Mouse (Mus musculus) hematopoietic stem cell, adult 5-6 weeks (primary cell): Measurements from ENCODE around the gene Atg2b. TPM values are rescaled to one million over a fixed set of nuclear protein-coding genes. Genes with fewer than 3 reads are reported as not detected.

Source experiments
- total RNA-seq: library from RNA; stranded (forward); fragments of 172-1452, 232-1000 nt; gene quantifications from 2 replicates; pipeline ENCODE4 v1.2.3, GENCODE M21; 2017

Gene Atg2b
- total RNA-seq, 1 experiment from 2014 or later, result 24.3 TPM

Other genes with a start within 250 kb of the Atg2b start
- 0.19 TPM in 1 of 2 replicates, not detected in the other for gene D430019H16Rik, start 231.4 kb downstream of the Atg2b start, total RNA-seq
- not detected in 2 replicates for gene Bdkrb2, start 122.0 kb downstream of the Atg2b start, total RNA-seq
- not detected in 2 replicates for gene Bdkrb1, start 82.1 kb downstream of the Atg2b start, total RNA-seq
- 12.4 and 16.9 TPM in 2 replicates for gene Gskip, start 382 bp downstream of the Atg2b start, total RNA-seq
- 0.38 TPM in 1 of 2 replicates, not detected in the other for gene Ak7, start 20.8 kb upstream of the Atg2b start, total RNA-seq
- gene Papola, start 99.5 kb upstream of the Atg2b start, total RNA-seq, result 141 and 167 TPM in 2 replicates